Comparison of ENCODE assay signal across 8 mouse cellular contexts in genomic region chr7:66789860-66790748, GRCm38 (mm10). TPM values are rescaled to one million over a fixed set of nuclear protein-coding genes. Genes with fewer than 3 reads are reported as not detected.
DNase-seq lines count a peak whose midpoint lies in the region; ATAC-seq lines count a peak whose summit lies in the region.

No protein-coding gene starts in this region.

- DNase-seq in thymus, postnatal 4 days, result peak; percentile 49
- DNase-seq in thymus, postnatal 10 days (ENCODE audit: low spot score in 2 of 2), result no peak
- DNase-seq in kidney, postnatal 36 days, result peak; percentile 57 to 61
- DNase-seq in spleen, adult 18-20 months, result no peak
- DNase-seq in T-cell, adult 2 months (ENCODE audit: low spot score), result no peak
- DNase-seq in frontal cortex, postnatal 14 days (ENCODE audit: low spot score in 2 of 2), result no peak

- H3K27me3 ChIP-seq in heart, embryonic 12.5 days (replicated peaks), result no peaks in the 10 kb centered on the region
- H3K27me3 ChIP-seq in stomach, embryonic 16.5 days (ENCODE audit: control insufficient read depth, insufficient read depth, low read length), result no peaks in the 10 kb centered on the region

- ATAC-seq in heart, embryonic 12.5 days (ENCODE audit: insufficient number of reproducible peaks, low FRiP score), result peak; percentile 42; the same call in 1 of the 2 replicates
- ATAC-seq in stomach, embryonic 16.5 days (ENCODE audit: insufficient read depth, low FRiP score), result peak; percentile 94

- no peak overlapping the region for H3K4me2 ChIP-seq in heart, embryonic 12.5 days
- no peak overlapping the region for H3K4me2 ChIP-seq in stomach, embryonic 16.5 days (ENCODE audit: low read depth, low read length)

- H3K4me1 ChIP-seq in heart, embryonic 12.5 days (replicated peaks), result peaks cover 12% of the 10 kb centered on the region
- H3K4me1 ChIP-seq in stomach, embryonic 16.5 days (ENCODE audit: control insufficient read depth, insufficient read depth, low read length), result peaks cover 11% of the 10 kb centered on the region

- no peaks in the 10 kb centered on the region for H3K9me3 ChIP-seq in heart, embryonic 12.5 days (replicated peaks)
- H3K9me3 ChIP-seq in stomach, embryonic 16.5 days (replicated peaks; ENCODE audit: control insufficient read depth, low read length), result no peaks in the 10 kb centered on the region

- no peak overlapping the region for H3K9ac ChIP-seq in heart, embryonic 12.5 days
- H3K9ac ChIP-seq in stomach, embryonic 16.5 days (ENCODE audit: low read length), result no peak overlapping the region

- no peak overlapping the region for H3K4me3 ChIP-seq in heart, embryonic 12.5 days
- H3K4me3 ChIP-seq in stomach, embryonic 16.5 days (replicated peaks; ENCODE audit: low read length), result no peak overlapping the region

- WGBS in heart, embryonic 12.5 days, result 28% methylated on average over 8 of the region's 8 CpGs
- WGBS in stomach, embryonic 16.5 days, result 35% methylated on average over 8 of the region's 8 CpGs

- no peaks in the 10 kb centered on the region for H3K36me3 ChIP-seq in heart, embryonic 12.5 days
- 0 out of 2 replicates have a peak, but pooled peaks cover 3% of the 10 kb centered on the region for H3K36me3 ChIP-seq in stomach, embryonic 16.5 days (ENCODE audit: control insufficient read depth, insufficient read depth, low read length)

- H3K27ac ChIP-seq in heart, embryonic 12.5 days (ENCODE audit: poor library complexity, severe bottlenecking), result no peak overlapping the region
- peak overlapping the region; percentile 87 for H3K27ac ChIP-seq in stomach, embryonic 16.5 days (ENCODE audit: low read length)

RNA-seq across cellular contexts. Expression of gene Cers3, which starts 46.8 kb away (rescaled TPM):
- polyA plus RNA-seq in heart, embryonic 12.5 days (2016; fragmentation: Nextera tagmentation; extraction: Ambion mirVana), result 0.53 and 0.65 TPM in 2 replicates
- polyA plus RNA-seq in stomach, embryonic 16.5 days (2015; fragmentation: Nextera tagmentation; extraction: Ambion mirVana), result 19.4 and 27.8 TPM in 2 replicates

RNA-seq across cellular contexts. Expression of gene Adamts17, which starts 49.4 kb away (rescaled TPM):
- 3.7 and 6.3 TPM in 2 replicates for polyA plus RNA-seq in heart, embryonic 12.5 days (2016; fragmentation: Nextera tagmentation; extraction: Ambion mirVana)
- polyA plus RNA-seq in stomach, embryonic 16.5 days (2015; fragmentation: Nextera tagmentation; extraction: Ambion mirVana), result 5.3 and 5.9 TPM in 2 replicates

Comparison
In these comparisons a context has a peak if more than half of its experiments do, and no peak if none do; other contexts are left out.
1. DNase-seq: peak in thymus, postnatal 4 days (single experiment) and kidney, postnatal 36 days (2 of 2); none in thymus, postnatal 10 days (0 of 2), spleen, adult 18-20 months (0 of 2), T-cell, adult 2 months (single experiment) and frontal cortex, postnatal 14 days (0 of 2).
2. RNA of gene Cers3, which starts 46.8 kb away (polyA plus RNA-seq): 19.4 to 27.8 TPM in stomach, embryonic 16.5 days; 0.53 to 0.65 TPM in heart, embryonic 12.5 days; every median in the first group is over 10 times any median in the second.